Mouse (Mus musculus) midbrain, embryonic 11.5 days (tissue): ENCODE measurements around the gene Foxo3. TPM values are rescaled to one million over a fixed set of nuclear protein-coding genes. Genes with fewer than 3 reads are reported as not detected.

ENCODE experiments used
- ATAC-seq: fragments of 200-750 bp; cut with Nextera tagmentation; 2 replicates; pipeline ENCODE4 v1.8.0; 2017; ENCODE audit warnings: moderate TSS enrichment, moderate library complexity; ENCODE audit not compliant: low FRiP score
- DNase-seq: peaks from one replicate; pipeline ENCODE4 v3.0.0; 2015; ENCODE audit warnings: low spot score; ENCODE audit errors: missing footprints
- H3K27ac ChIP-seq: fragments of 300-500 bp; sonication (generic); 2 replicates; pipeline ENCODE4 v1.5.1; 2014; ENCODE audit warnings: low read depth, low read length
- H3K27me3 ChIP-seq: fragments of 300-500 bp; sonication (generic); 2 replicates; pipeline ENCODE4 v1.6.1; 2014; ENCODE audit warnings: mild to moderate bottlenecking, low read length, moderate library complexity, mixed read lengths; ENCODE audit not compliant: control insufficient read depth, insufficient read depth
- H3K36me3 ChIP-seq: fragments of 300-500 bp; sonication (generic); 2 replicates; pipeline ENCODE4 v1.6.1; 2014; ENCODE audit warnings: mild to moderate bottlenecking, low read length, moderate library complexity, mixed read lengths; ENCODE audit not compliant: control insufficient read depth, insufficient read depth
- H3K4me1 ChIP-seq: fragments of 300-500 bp; sonication (generic); 2 replicates; pipeline ENCODE4 v1.6.1; 2014; ENCODE audit warnings: low read length; ENCODE audit not compliant: control insufficient read depth, insufficient read depth
- H3K4me2 ChIP-seq: fragments of 300-500 bp; sonication (generic); 2 replicates; pipeline ENCODE4 v1.6.1; 2014; ENCODE audit warnings: mild to moderate bottlenecking, moderate library complexity
- H3K4me3 ChIP-seq: fragments of 300-500 bp; sonication (generic); 2 replicates; pipeline ENCODE4 v1.5.1; 2014; ENCODE audit warnings: low read depth, low read length
- H3K9ac ChIP-seq: fragments of 300-500 bp; sonication (generic); 2 replicates; pipeline ENCODE4 v1.6.1; 2014; ENCODE audit warnings: low read length
- H3K9me3 ChIP-seq: fragments of 300-500 bp; sonication (generic); 2 replicates; pipeline ENCODE4 v1.6.1; 2016; ENCODE audit warnings: low read length; ENCODE audit not compliant: control insufficient read depth
- WGBS: fragments of 180-500 bp; shearing (Covaris S2); extraction: QIAGEN DNeasy Blood & Tissue Kit; methylation state at CpG from one replicate; pipeline ENCODE4 v1.1.7; 2014; 5-methylcytosine and 5-hydroxymethylcytosine counted together
- polyA plus RNA-seq: library from polyadenylated mRNA; unstranded; fragments of >200 nt; fragmentation: Nextera tagmentation; extraction: Ambion mirVana; gene quantifications from 2 replicates; pipeline ENCODE4 v1.2.1, GENCODE M21; 2014

The Foxo3 gene
- polyA plus RNA-seq, 1 experiment from 2014 or later: 4.0 TPM

DNA sequence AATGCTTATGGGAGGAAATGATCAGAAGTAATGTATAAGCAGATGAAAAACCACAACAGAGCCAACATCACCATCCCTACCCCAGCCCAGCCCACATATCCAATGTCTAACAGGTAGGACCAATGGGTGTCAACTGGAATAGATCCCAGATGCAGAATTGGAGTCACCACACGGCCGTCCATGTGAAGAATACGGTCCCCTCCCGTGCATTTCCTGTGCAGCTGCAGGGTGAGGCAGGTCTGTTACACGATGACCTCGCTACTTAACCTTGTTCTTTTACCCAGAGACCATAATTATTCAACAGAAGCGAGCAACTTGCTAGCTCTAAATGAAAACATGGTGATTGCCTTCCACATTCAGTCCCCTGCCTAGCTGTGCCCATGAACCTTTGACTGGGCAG lies 23.4 kb upstream of the Foxo3 start:
- H3K4me1 ChIP-seq: no peaks in the 10 kb centered on the region
- H3K4me2 ChIP-seq: no peak overlapping the region
- H3K27me3 ChIP-seq: no peaks in the 10 kb centered on the region
- H3K9me3 ChIP-seq: no peaks in the 10 kb centered on the region
- no peak overlapping the region for H3K4me3 ChIP-seq
- H3K27ac ChIP-seq: no peak overlapping the region
- ATAC-seq (no peak), DNase-seq (peak; percentile 69)
- H3K36me3 ChIP-seq: no peaks in the 10 kb centered on the region
- 77% methylated on average over 7 of the region's 7 CpGs for WGBS
- no peak overlapping the region for H3K9ac ChIP-seq

DNA sequence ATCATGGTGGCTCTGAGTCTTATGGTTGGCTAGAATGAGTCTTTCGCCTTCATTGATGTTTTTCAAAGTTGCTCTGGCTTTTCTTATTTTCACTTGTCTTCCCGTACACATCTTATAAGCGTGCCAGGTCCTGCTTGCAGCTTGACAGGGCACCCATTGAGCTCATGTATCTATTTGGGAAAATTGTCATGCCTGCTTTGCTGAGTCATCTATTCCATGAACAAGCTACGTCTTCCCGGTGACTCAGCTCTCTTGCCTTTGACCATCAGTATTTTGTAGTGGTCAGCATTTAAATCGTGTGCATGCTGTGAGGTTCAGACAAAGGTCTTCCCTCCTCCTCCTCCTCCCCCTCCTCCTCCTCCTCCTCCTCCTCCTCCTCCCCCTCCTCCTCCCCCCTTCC lies 22.9 kb upstream of the Foxo3 start:
- Histone ChIP-seq H3K4me3 (no peak overlapping the region), H3K9ac (no peak overlapping the region), H3K4me2 (no peak overlapping the region), H3K36me3 (no peaks in the 10 kb centered on the region), H3K27ac (no peak overlapping the region), H3K27me3 (no peaks in the 10 kb centered on the region), H3K9me3 (no peaks in the 10 kb centered on the region), H3K4me1 (no peaks in the 10 kb centered on the region)
- WGBS: 84% methylated on average over 6 of the region's 6 CpGs
- no peak for ATAC-seq
- no peak for DNase-seq

DNA sequence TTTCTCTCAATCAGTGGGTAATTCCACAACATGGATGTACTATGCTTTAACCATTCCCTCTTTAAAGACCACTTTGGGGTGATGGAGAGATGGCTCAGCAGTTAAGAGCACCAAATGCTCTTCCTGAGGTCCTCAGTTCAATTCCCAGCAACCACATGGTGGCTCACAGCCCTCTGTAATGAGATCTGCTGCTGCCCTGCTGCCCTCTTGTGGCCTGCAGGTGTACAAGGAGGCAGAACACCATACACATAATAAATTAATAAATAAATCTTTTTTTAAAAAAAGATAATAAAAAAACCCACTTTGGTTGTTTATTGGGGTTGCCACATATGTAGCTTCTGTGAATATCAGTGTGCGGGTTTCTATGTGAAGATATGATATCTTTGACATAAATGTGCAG lies 21.4 kb upstream of the Foxo3 start:
- no peak for ATAC-seq
- WGBS: 79% methylated on average over 1 of the region's 1 CpGs

DNA sequence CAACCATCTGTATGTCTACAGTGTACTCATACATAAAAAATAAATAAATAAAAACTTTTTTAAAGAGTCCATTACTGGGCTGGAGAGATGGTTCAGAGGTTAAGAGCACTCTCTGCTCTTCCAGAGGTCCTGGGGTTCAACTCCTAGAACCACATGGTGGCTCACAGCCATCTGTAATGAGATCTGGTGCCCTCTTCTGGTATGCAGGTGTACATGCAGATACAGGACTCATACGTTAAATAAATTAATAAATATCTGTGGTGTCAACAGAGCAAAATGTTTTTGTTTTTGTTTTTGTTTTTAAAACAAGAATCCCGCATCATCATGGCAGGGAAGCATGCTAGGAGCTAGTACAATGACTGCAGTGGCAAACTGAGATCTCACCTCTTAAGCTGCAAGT lies 20.6 kb upstream of the Foxo3 start:
- WGBS: 82% methylated on average over 2 of the region's 2 CpGs
- Histone ChIP-seq H3K36me3 (no peaks in the 10 kb centered on the region), H3K27me3 (no peaks in the 10 kb centered on the region), H3K4me2 (no peak overlapping the region), H3K4me1 (no peaks in the 10 kb centered on the region), H3K9ac (no peak overlapping the region), H3K27ac (no peak overlapping the region), H3K4me3 (no peak overlapping the region), H3K9me3 (no peaks in the 10 kb centered on the region)
- ATAC-seq: no peak
- DNase-seq: no peak

More for the DNA sequence above, 21.4 kb upstream of the Foxo3 start:
- Histone ChIP-seq H3K27me3 (no peaks in the 10 kb centered on the region), H3K4me2 (no peak overlapping the region), H3K9me3 (no peaks in the 10 kb centered on the region), H3K4me3 (no peak overlapping the region), H3K36me3 (no peaks in the 10 kb centered on the region), H3K27ac (no peak overlapping the region), H3K4me1 (no peaks in the 10 kb centered on the region), H3K9ac (no peak overlapping the region)
- DNase-seq: no peak

DNA sequence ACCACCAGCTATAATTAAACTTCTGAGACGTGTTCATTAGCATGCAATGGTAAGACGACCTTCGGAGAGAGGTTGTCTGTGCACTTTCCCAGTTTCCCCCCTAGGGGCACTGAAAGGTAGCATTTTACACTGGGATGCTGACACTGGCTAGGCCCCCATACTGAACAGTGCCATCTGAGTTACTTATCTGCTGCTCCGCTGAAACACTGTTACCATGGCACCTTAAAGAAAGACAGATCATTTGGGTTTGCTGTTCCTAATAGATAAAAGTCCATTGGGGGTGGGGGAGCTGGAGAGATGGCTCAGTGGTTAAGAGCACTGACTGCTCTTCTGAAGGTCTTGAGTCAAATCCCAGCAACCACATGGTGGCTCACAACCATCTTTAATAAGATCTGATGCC lies 20.0 kb upstream of the Foxo3 start:
- Histone ChIP-seq H3K4me3 (no peak overlapping the region), H3K27me3 (no peaks in the 10 kb centered on the region), H3K36me3 (no peaks in the 10 kb centered on the region), H3K4me1 (no peaks in the 10 kb centered on the region), H3K27ac (no peak overlapping the region), H3K4me2 (no peak overlapping the region), H3K9me3 (no peaks in the 10 kb centered on the region), H3K9ac (no peak overlapping the region)
- DNase-seq (no peak), ATAC-seq (no peak)
- WGBS: 64% methylated on average over 4 of the region's 4 CpGs

DNA sequence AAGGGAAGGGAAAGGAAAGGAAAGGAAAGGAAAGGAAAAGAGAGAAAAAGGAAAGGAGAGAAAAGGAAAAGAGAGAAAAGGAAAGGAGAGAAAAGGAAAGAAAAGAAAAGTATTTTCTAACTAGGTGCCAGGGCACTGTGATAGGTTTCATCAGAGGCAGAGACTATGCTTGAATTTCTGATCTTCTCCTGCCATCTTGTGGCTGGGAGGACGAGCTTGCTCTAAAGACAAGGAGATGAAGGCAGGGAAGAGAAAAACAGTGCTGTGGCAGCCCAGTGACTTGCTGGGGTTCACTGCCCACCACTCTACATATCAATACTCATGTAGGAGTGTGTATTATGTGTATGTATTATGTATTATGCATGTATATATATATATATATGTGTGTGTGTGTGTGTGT lies 18.5 kb upstream of the Foxo3 start:
- H3K4me2 ChIP-seq: no peak overlapping the region
- no peaks in the 10 kb centered on the region for H3K36me3 ChIP-seq
- 11% methylated on average over 1 of the region's 1 CpGs for WGBS
- ATAC-seq (0 out of 2 replicates have a peak, but pooled peaks have one; percentile 33), DNase-seq (peak; percentile 86)
- H3K4me3 ChIP-seq: no peak overlapping the region
- no peaks in the 10 kb centered on the region for H3K4me1 ChIP-seq
- no peaks in the 10 kb centered on the region for H3K9me3 ChIP-seq
- no peak overlapping the region for H3K27ac ChIP-seq
- H3K9ac ChIP-seq: no peak overlapping the region
- H3K27me3 ChIP-seq: no peaks in the 10 kb centered on the region

DNA sequence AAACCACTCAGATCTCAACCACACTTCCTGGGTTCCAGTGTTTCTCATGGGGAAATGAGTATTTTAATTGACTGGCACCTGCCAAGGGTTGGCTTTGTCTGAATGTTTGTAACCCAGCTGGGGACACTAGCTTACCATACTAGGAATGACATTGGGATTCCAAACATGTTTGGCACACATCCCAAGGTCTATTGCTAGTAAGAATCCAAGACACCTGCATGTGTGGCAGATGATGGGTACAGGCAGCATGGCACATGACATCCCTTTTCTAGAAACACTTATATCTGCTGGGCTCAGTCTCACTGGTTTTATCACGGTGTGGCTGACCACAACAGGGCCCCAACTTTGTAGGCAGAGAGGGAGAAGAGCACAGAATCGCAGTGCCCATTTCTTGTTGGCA lies 17.8 kb upstream of the Foxo3 start:
- H3K9ac ChIP-seq: no peak overlapping the region
- H3K27ac ChIP-seq: no peak overlapping the region
- no peak overlapping the region for H3K4me3 ChIP-seq
- H3K4me2 ChIP-seq: no peak overlapping the region
- WGBS: 68% methylated on average over 2 of the region's 2 CpGs
- H3K9me3 ChIP-seq: no peaks in the 10 kb centered on the region
- DNase-seq (no peak), ATAC-seq (no peak)
- H3K27me3 ChIP-seq: no peaks in the 10 kb centered on the region
- no peaks in the 10 kb centered on the region for H3K36me3 ChIP-seq
- no peaks in the 10 kb centered on the region for H3K4me1 ChIP-seq

DNA sequence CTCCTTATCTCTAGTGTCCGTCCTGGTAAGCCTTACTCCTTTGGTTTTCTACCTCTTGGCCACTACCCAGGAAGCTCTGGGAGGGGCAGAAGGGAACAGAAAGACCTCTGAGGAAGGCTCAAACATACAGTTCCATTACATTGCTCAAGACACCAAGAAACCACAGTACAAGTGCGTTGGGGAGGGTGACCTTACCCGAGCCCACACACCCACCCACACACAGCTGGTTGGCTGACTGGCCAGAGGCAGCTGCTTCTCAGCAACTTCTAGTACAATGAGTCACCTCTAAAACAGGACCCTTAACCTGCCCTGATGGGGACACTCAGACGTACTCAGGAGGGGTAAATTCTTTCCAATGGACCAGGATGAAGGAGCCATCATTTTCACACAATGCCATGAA lies 17.3 kb upstream of the Foxo3 start:
- Histone ChIP-seq H3K9ac (no peak overlapping the region), H3K27me3 (no peaks in the 10 kb centered on the region), H3K9me3 (no peaks in the 10 kb centered on the region), H3K27ac (no peak overlapping the region), H3K36me3 (no peaks in the 10 kb centered on the region), H3K4me1 (no peaks in the 10 kb centered on the region), H3K4me3 (no peak overlapping the region), H3K4me2 (no peak overlapping the region)
- DNase-seq (no peak), ATAC-seq (no peak)
- 65% methylated on average over 4 of the region's 4 CpGs for WGBS

DNA sequence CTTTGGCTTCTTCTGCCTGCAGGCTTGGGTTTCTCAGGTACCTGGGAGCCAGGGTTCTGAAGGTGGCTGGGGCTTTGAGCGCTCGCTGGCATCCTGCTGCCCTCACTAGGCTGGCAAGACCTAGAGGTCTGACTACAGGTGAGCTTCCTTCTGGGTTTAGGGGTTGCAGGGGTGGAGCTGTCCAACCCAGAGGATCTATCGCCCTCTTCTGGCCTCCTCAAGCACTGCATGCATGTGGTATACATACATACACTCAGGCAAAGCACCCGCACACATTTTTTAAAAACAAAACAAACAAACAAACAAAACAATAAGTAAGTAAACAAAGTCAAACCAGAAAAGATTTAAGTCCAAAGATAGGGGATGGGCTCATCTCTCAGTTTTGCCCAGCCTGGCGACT lies 14.8 kb upstream of the Foxo3 start:
- Histone ChIP-seq H3K4me1 (no peaks in the 10 kb centered on the region), H3K4me2 (no peak overlapping the region), H3K4me3 (no peak overlapping the region), H3K36me3 (no peaks in the 10 kb centered on the region), H3K9me3 (peaks cover under 1% of the 10 kb centered on the region; the same call in 1 of the 2 replicates), H3K27ac (no peak overlapping the region), H3K9ac (no peak overlapping the region), H3K27me3 (no peaks in the 10 kb centered on the region)
- ATAC-seq (no peak), DNase-seq (no peak)
- WGBS: 72% methylated on average over 5 of the region's 5 CpGs

DNA sequence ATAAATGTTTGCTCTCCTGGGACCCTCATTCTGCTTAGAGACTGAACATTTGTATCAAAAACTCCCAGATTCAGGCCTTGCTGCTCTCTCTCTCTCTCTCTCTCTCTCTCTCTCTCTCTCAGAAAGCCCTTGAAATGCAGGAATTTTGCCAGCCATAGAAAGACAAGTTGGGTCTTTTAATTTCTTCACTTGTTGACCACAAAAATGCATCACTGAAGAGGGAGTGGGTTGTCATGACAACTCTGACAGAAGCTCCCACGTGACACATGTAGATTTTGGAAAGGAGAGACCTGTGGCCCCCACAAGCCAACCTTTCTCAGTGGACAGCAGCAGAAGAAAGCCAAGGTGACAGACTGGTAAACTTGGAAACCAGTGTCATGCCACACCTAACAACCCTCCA lies 11.1 kb upstream of the Foxo3 start:
- Histone ChIP-seq H3K4me1 (no peaks in the 10 kb centered on the region), H3K36me3 (no peaks in the 10 kb centered on the region), H3K27me3 (no peaks in the 10 kb centered on the region), H3K4me2 (no peak overlapping the region), H3K4me3 (no peak overlapping the region), H3K9me3 (peaks cover 4% of the 10 kb centered on the region; the same call in 1 of the 2 replicates), H3K9ac (no peak overlapping the region), H3K27ac (no peak overlapping the region)
- DNase-seq (no peak), ATAC-seq (no peak)
- 65% methylated on average over 1 of the region's 1 CpGs for WGBS
